Mouse (Mus musculus) embryonic facial prominence, embryonic 13.5 days (tissue): ENCODE results near the gene Kif2c. TPM values are rescaled to one million over a fixed set of nuclear protein-coding genes. Genes with fewer than 3 reads are reported as not detected.
A peak's percentile ranks its signal among the peaks of the same experiment; 100 is the strongest.
"Not testable (repeated sequence)": the region's sequence is repeated elsewhere in the genome, so short reads cannot be mapped to it uniquely, and the experiment has no call there.

Source experiments
- ATAC-seq: fragments of 200-750 bp; cut with Nextera tagmentation; 2 replicates; pipeline ENCODE4 v1.8.0; 2017; ENCODE audit warnings: low read depth; ENCODE audit not compliant: insufficient number of reproducible peaks, insufficient read depth, low FRiP score, low TSS enrichment
- H3K27ac ChIP-seq: fragments of 300-500 bp; sonication (generic); 2 replicates; pipeline ENCODE4 v1.5.1; 2015; ENCODE audit warnings: moderate library complexity, mild to moderate bottlenecking, inconsistent platforms
- H3K27me3 ChIP-seq: fragments of 300-500 bp; sonication (generic); 2 replicates; pipeline ENCODE4 v1.6.1; 2015; ENCODE audit warnings: mild to moderate bottlenecking, inconsistent platforms
- H3K36me3 ChIP-seq: fragments of 300-500 bp; sonication (generic); 2 replicates; pipeline ENCODE4 v1.6.1; 2015; ENCODE audit warnings: mild to moderate bottlenecking, inconsistent platforms
- H3K4me1 ChIP-seq: fragments of 300-500 bp; sonication (generic); 2 replicates; pipeline ENCODE4 v1.6.1; 2015; ENCODE audit warnings: inconsistent platforms
- H3K4me2 ChIP-seq: fragments of 300-500 bp; sonication (generic); 2 replicates; pipeline ENCODE4 v1.6.1; 2015; ENCODE audit warnings: moderate library complexity, mild to moderate bottlenecking, inconsistent platforms
- H3K4me3 ChIP-seq: fragments of 300-500 bp; sonication (generic); 2 replicates; pipeline ENCODE4 v1.5.1; 2015; ENCODE audit warnings: mild to moderate bottlenecking, inconsistent platforms
- H3K9ac ChIP-seq: fragments of 300-500 bp; sonication (generic); 2 replicates; pipeline ENCODE4 v1.6.1; 2015; ENCODE audit warnings: mild to moderate bottlenecking, inconsistent platforms
- H3K9me3 ChIP-seq: fragments of 300-500 bp; sonication (generic); 2 replicates; pipeline ENCODE4 v1.6.1; 2016; ENCODE audit warnings: inconsistent platforms
- WGBS: fragments of 180-500 bp; shearing (Covaris S2); methylation state at CpG from one replicate; pipeline ENCODE4 v1.1.7; 2015; ENCODE audit warnings: mixed read lengths; 5-methylcytosine and 5-hydroxymethylcytosine counted together
- polyA plus RNA-seq: library from polyadenylated mRNA; unstranded; fragments of >200 nt; fragmentation: Nextera tagmentation; extraction: Ambion mirVana; gene quantifications from 2 replicates; pipeline ENCODE4 v1.2.1, GENCODE M21; 2015

Kif2c gene
- polyA plus RNA-seq, 1 experiment from 2014 or later: 73.4 TPM

GRCm38 (mm10) chr4:117214250-117214649, 31.8 kb upstream of the Kif2c start:
- Histone ChIP-seq H3K4me3 (no peak overlapping the region), H3K9ac (no peak overlapping the region), H3K27me3 (no peaks in the 10 kb centered on the region), H3K36me3 (no peaks in the 10 kb centered on the region), H3K9me3 (no peaks in the 10 kb centered on the region), H3K4me1 (0 out of 2 replicates have a peak, but pooled peaks cover 10% of the 10 kb centered on the region), H3K27ac (no peak overlapping the region), H3K4me2 (no peak overlapping the region)
- no peak for ATAC-seq
- 82% methylated on average over 6 of the region's 6 CpGs for WGBS

GRCm38 (mm10) chr4:117210147-117211074, 28.0 kb upstream of the Kif2c start:
- Histone ChIP-seq H3K9me3 (no peaks in the 10 kb centered on the region), H3K4me1 (no peaks in the 10 kb centered on the region), H3K27me3 (no peaks in the 10 kb centered on the region), H3K36me3 (no peaks in the 10 kb centered on the region), H3K9ac (no peak overlapping the region), H3K27ac (no peak overlapping the region), H3K4me3 (no peak overlapping the region), H3K4me2 (peak overlapping the region; percentile 30; the same call in 1 of the 2 replicates)
- WGBS: 3% methylated on average over 20 of the region's 20 CpGs
- ATAC-seq: no peak

- no peak for ATAC-seq
- no peak overlapping the region for H3K4me2 ChIP-seq
- no peak overlapping the region for H3K9ac ChIP-seq
- no peak overlapping the region for H3K4me3 ChIP-seq
- WGBS: 81% methylated on average over 6 of the region's 6 CpGs
- H3K9me3 ChIP-seq: no peaks in the 10 kb centered on the region
- H3K27me3 ChIP-seq: no peaks in the 10 kb centered on the region
- H3K27ac ChIP-seq: no peak overlapping the region
- H3K36me3 ChIP-seq: no peaks in the 10 kb centered on the region
- H3K4me1 ChIP-seq: no peaks in the 10 kb centered on the region
Measured at GRCm38 (mm10) chr4:117209592-117209991, 27.2 kb upstream of the Kif2c start.

GRCm38 (mm10) chr4:117202992-117203354, 20.5 kb upstream of the Kif2c start:
- Histone ChIP-seq H3K9me3 (no peaks in the 10 kb centered on the region), H3K36me3 (no peaks in the 10 kb centered on the region), H3K9ac (no peak overlapping the region), H3K27ac (peak overlapping the region; percentile 73), H3K4me2 (peak overlapping the region; percentile 60), H3K27me3 (no peaks in the 10 kb centered on the region), H3K4me1 (no peaks in the 10 kb centered on the region), H3K4me3 (no peak overlapping the region)
- ATAC-seq: no peak
- WGBS: 62% methylated on average over 4 of the region's 4 CpGs

GRCm38 (mm10) chr4:117202046-117202991, 19.9 kb upstream of the Kif2c start:
- Histone ChIP-seq H3K9ac (peak overlapping the region; percentile 58), H3K36me3 (no peaks in the 10 kb centered on the region), H3K27ac (peak overlapping the region; percentile 73), H3K4me3 (peak overlapping the region; percentile 36), H3K4me1 (no peaks in the 10 kb centered on the region), H3K4me2 (peak overlapping the region; percentile 60), H3K27me3 (no peaks in the 10 kb centered on the region), H3K9me3 (no peaks in the 10 kb centered on the region)
- peak; percentile 84 for ATAC-seq
- WGBS: under 1% methylated on average over 25 of the region's 25 CpGs

- Histone ChIP-seq H3K27me3 (no peaks in the 10 kb centered on the region), H3K36me3 (no peaks in the 10 kb centered on the region), H3K27ac (no peak overlapping the region), H3K4me3 (no peak overlapping the region), H3K4me2 (no peak overlapping the region), H3K4me1 (0 out of 2 replicates have a peak, but pooled peaks cover 7% of the 10 kb centered on the region), H3K9me3 (no peaks in the 10 kb centered on the region), H3K9ac (no peak overlapping the region)
- 92% methylated on average over 14 of the region's 14 CpGs for whole genome bisulfite sequencing
- ATAC-seq: no peak
Measured at GRCm38 (mm10) chr4:117191804-117192203, 9.4 kb upstream of the Kif2c start.

GRCm38 (mm10) chr4:117190660-117191059, 8.2 kb upstream of the Kif2c start:
- peak overlapping the region; percentile 83 for H3K27ac ChIP-seq
- WGBS: 58% methylated on average over 7 of the region's 7 CpGs

GRCm38 (mm10) chr4:117189856-117190543, 7.6 kb upstream of the Kif2c start:
- H3K9ac ChIP-seq: peak overlapping the region; percentile 61
- under 1% methylated on average over 9 of the region's 9 CpGs for WGBS
- peak; percentile 82 for ATAC-seq
- peak overlapping the region; percentile 52 for H3K4me2 ChIP-seq
- peak overlapping the region; percentile 36 for H3K4me3 ChIP-seq
- peak overlapping the region; percentile 83 for H3K27ac ChIP-seq
- no peaks in the 10 kb centered on the region for H3K9me3 ChIP-seq
- no peaks in the 10 kb centered on the region for H3K36me3 ChIP-seq
- 0 out of 2 replicates have a peak, but pooled peaks cover 7% of the 10 kb centered on the region for H3K4me1 ChIP-seq
- no peaks in the 10 kb centered on the region for H3K27me3 ChIP-seq

More at GRCm38 (mm10) chr4:117190660-117191059, 8.2 kb upstream of the Kif2c start:
- no peak overlapping the region for H3K4me2 ChIP-seq
- ATAC-seq: no peak
- no peaks in the 10 kb centered on the region for H3K27me3 ChIP-seq
- peak overlapping the region; percentile 49; the same call in 1 of the 2 replicates for H3K9ac ChIP-seq
- no peak overlapping the region for H3K4me3 ChIP-seq
- no peaks in the 10 kb centered on the region for H3K36me3 ChIP-seq
- H3K9me3 ChIP-seq: no peaks in the 10 kb centered on the region
- 0 out of 2 replicates have a peak, but pooled peaks cover 7% of the 10 kb centered on the region for H3K4me1 ChIP-seq

GRCm38 (mm10) chr4:117189382-117189855, 7.0 kb upstream of the Kif2c start:
- 1% methylated on average over 16 of the region's 16 CpGs for WGBS
- Histone ChIP-seq H3K4me3 (peak overlapping the region; percentile 36), H3K27ac (peak overlapping the region; percentile 83), H3K4me1 (0 out of 2 replicates have a peak, but pooled peaks cover 7% of the 10 kb centered on the region), H3K36me3 (no peaks in the 10 kb centered on the region), H3K9me3 (no peaks in the 10 kb centered on the region), H3K9ac (peak overlapping the region; percentile 61), H3K4me2 (peak overlapping the region; percentile 52), H3K27me3 (no peaks in the 10 kb centered on the region)
- ATAC-seq: no peak

GRCm38 (mm10) chr4:117188969-117189368, 6.5 kb upstream of the Kif2c start:
- Histone ChIP-seq H3K9me3 (no peaks in the 10 kb centered on the region), H3K4me3 (peak overlapping the region; percentile 36), H3K36me3 (no peaks in the 10 kb centered on the region), H3K9ac (peak overlapping the region; percentile 61), H3K27me3 (no peaks in the 10 kb centered on the region), H3K4me2 (peak overlapping the region; percentile 52), H3K27ac (peak overlapping the region; percentile 83), H3K4me1 (0 out of 2 replicates have a peak, but pooled peaks cover 7% of the 10 kb centered on the region)
- 57% methylated on average over 3 of the region's 3 CpGs for WGBS
- no peak for ATAC-seq

- not testable (repeated sequence) for H3K27me3 ChIP-seq, ATAC-seq, H3K9me3 ChIP-seq
- WGBS: 11% methylated on average over 9 of the region's 9 CpGs
- peak overlapping the region; percentile 89 for H3K4me2 ChIP-seq
- peaks cover 23% of the 10 kb centered on the region for H3K36me3 ChIP-seq
- peak overlapping the region; percentile 73 for H3K4me3 ChIP-seq
- H3K4me1 ChIP-seq: peaks cover 12% of the 10 kb centered on the region
- peak overlapping the region; percentile 76 for H3K9ac ChIP-seq
- H3K27ac ChIP-seq: peak overlapping the region; percentile 81
Measured at GRCm38 (mm10) chr4:117182759-117183096, 289 bp upstream of the Kif2c start.
